Mouse (Mus musculus) liver, postnatal 0 days (tissue): Measurements from ENCODE around the gene Dock11. TPM values are rescaled to one million over a fixed set of nuclear protein-coding genes. Genes with fewer than 3 reads are reported as not detected.

Experiments used
- ATAC-seq: fragments of 200-750 bp; cut with Nextera tagmentation; 2 replicates; pipeline ENCODE4 v1.8.0; 2017; ENCODE audit warnings: mild to moderate bottlenecking, moderate library complexity
- DNase-seq: peaks from one replicate; pipeline ENCODE4 v3.0.0-alpha.2; 2016
- H3K27ac ChIP-seq: fragments of 300-500 bp; sonication (generic); 2 replicates; pipeline ENCODE4 v1.5.1; 2014; ENCODE audit warnings: antibody characterized with exemption, moderate library complexity, mild to moderate bottlenecking, low read depth
- H3K27me3 ChIP-seq: fragments of 300-500 bp; sonication (generic); 2 replicates; pipeline ENCODE4 v1.6.1; 2014; ENCODE audit warnings: low read length, control low read depth, mixed read lengths; ENCODE audit not compliant: insufficient read depth
- H3K36me3 ChIP-seq: fragments of 300-500 bp; sonication (generic); replicated peaks from 2 replicates; pipeline ENCODE4 v1.6.1; 2014; ENCODE audit warnings: mild to moderate bottlenecking, control low read depth, low read length, moderate library complexity, mixed read lengths; ENCODE audit not compliant: insufficient read depth
- H3K4me1 ChIP-seq: fragments of 300-500 bp; sonication (generic); 2 replicates; pipeline ENCODE4 v1.6.1; 2014; ENCODE audit warnings: antibody characterized with exemption, mild to moderate bottlenecking, control low read depth; ENCODE audit not compliant: insufficient read depth
- H3K4me2 ChIP-seq: fragments of 300-500 bp; sonication (generic); 2 replicates; pipeline ENCODE4 v1.6.1; 2014; ENCODE audit warnings: low read depth, mild to moderate bottlenecking, low read length, moderate library complexity, mixed read lengths
- H3K4me3 ChIP-seq: fragments of 300-500 bp; sonication (generic); 2 replicates; pipeline ENCODE4 v1.5.1; 2014; ENCODE audit warnings: low read depth, low read length
- H3K9ac ChIP-seq: fragments of 300-500 bp; sonication (generic); replicated peaks from 2 replicates; pipeline ENCODE4 v1.6.1; 2014; ENCODE audit warnings: mild to moderate bottlenecking, moderate library complexity
- H3K9me3 ChIP-seq: fragments of 300-500 bp; sonication (generic); 2 replicates; pipeline ENCODE4 v1.6.1; 2016; ENCODE audit warnings: mild to moderate bottlenecking, control low read depth, low read length, mixed read lengths
- CTCF ChIP-seq: sonication (generic); IDR thresholded peaks from 2 replicates; pipeline ENCODE4 v1.5.1; 2016; ENCODE audit warnings: antibody characterized with exemption, low read depth
- EP300 ChIP-seq: IDR thresholded peaks from 2 replicates; pipeline ENCODE4 v1.6.1; 2016; ENCODE audit warnings: antibody characterized with exemption, low read depth, mild to moderate bottlenecking
- WGBS: fragments of 180-500 bp; shearing (Covaris S2); extraction: QIAGEN DNeasy Blood & Tissue Kit; methylation state at CpG from one replicate; pipeline ENCODE4 v1.1.7; 2014; ENCODE audit not compliant: insufficient replicate concordance; 5-methylcytosine and 5-hydroxymethylcytosine counted together
- polyA plus RNA-seq: library from polyadenylated mRNA; unstranded; fragments of >200 nt; fragmentation: Nextera tagmentation; extraction: Ambion mirVana; gene quantifications from 2 replicates; pipeline ENCODE4 v1.2.1, GENCODE M21; 2015

Gene Dock11
- polyA plus RNA-seq, 1 experiment from 2014 or later = 1.7 TPM

- Histone ChIP-seq H3K36me3 (no peaks in the 10 kb centered on the region), H3K4me1 (no peaks in the 10 kb centered on the region), H3K9me3 (no peaks in the 10 kb centered on the region), H3K4me3 (no peak overlapping the region), H3K4me2 (no peak overlapping the region), H3K9ac (no peak overlapping the region), H3K27ac (no peak overlapping the region), H3K27me3 (no peaks in the 10 kb centered on the region)
- TF ChIP-seq CTCF = no peak
- no peak for DNase-seq
- 50% methylated on average over 5 of the region's 5 CpGs for WGBS
- no peak for ATAC-seq
Observed at GRCm38 (mm10) chrX:35938112-35938511, 49.5 kb downstream of the Dock11 start.

GRCm38 (mm10) chrX:35946394-35946793, 57.8 kb downstream of the Dock11 start:
- ATAC-seq (no peak), DNase-seq (no peak)
- Histone ChIP-seq H3K4me3 (no peak overlapping the region), H3K27me3 (no peaks in the 10 kb centered on the region), H3K9ac (no peak overlapping the region), H3K36me3 (no peaks in the 10 kb centered on the region), H3K27ac (no peak overlapping the region), H3K4me1 (no peaks in the 10 kb centered on the region), H3K9me3 (no peaks in the 10 kb centered on the region), H3K4me2 (no peak overlapping the region)
- TF ChIP-seq CTCF = no peak
- 45% methylated on average over 1 of the region's 1 CpGs for WGBS

- WGBS = 81% methylated on average over 4 of the region's 4 CpGs
- Histone ChIP-seq H3K9ac (no peak overlapping the region), H3K4me1 (no peaks in the 10 kb centered on the region), H3K4me2 (no peak overlapping the region), H3K4me3 (no peak overlapping the region), H3K9me3 (no peaks in the 10 kb centered on the region), H3K36me3 (no peaks in the 10 kb centered on the region), H3K27ac (no peak overlapping the region), H3K27me3 (no peaks in the 10 kb centered on the region)
- DNase-seq (no peak), ATAC-seq (no peak)
- TF ChIP-seq CTCF (no peak), EP300 (no peak)
Observed at GRCm38 (mm10) chrX:35950135-35950534, 61.5 kb downstream of the Dock11 start.

- Histone ChIP-seq H3K27me3 (no peaks in the 10 kb centered on the region), H3K36me3 (no peaks in the 10 kb centered on the region), H3K9me3 (no peaks in the 10 kb centered on the region), H3K27ac (no peak overlapping the region), H3K4me2 (no peak overlapping the region), H3K4me3 (no peak overlapping the region), H3K4me1 (no peaks in the 10 kb centered on the region), H3K9ac (no peak overlapping the region)
- no peak for TF ChIP-seq EP300
- no peak for TF ChIP-seq CTCF
- DNase-seq (no peak), ATAC-seq (no peak)
- WGBS = 68% methylated on average over 3 of the region's 3 CpGs
Observed at GRCm38 (mm10) chrX:35951945-35952344, 63.3 kb downstream of the Dock11 start.

GRCm38 (mm10) chrX:35952521-35953095, 64.0 kb downstream of the Dock11 start:
- TF ChIP-seq EP300 (no peak), CTCF (no peak)
- Histone ChIP-seq H3K27ac (no peak overlapping the region), H3K4me3 (no peak overlapping the region), H3K36me3 (no peaks in the 10 kb centered on the region), H3K4me1 (no peaks in the 10 kb centered on the region), H3K9me3 (no peaks in the 10 kb centered on the region), H3K27me3 (no peaks in the 10 kb centered on the region), H3K4me2 (no peak overlapping the region), H3K9ac (no peak overlapping the region)
- DNase-seq (no peak), ATAC-seq (no peak)
- WGBS = 48% methylated on average over 4 of the region's 4 CpGs

- DNase-seq = no peak
- TF ChIP-seq CTCF (no peak), EP300 (no peak)
- Histone ChIP-seq H3K4me1 (no peaks in the 10 kb centered on the region), H3K27me3 (no peaks in the 10 kb centered on the region), H3K9me3 (no peaks in the 10 kb centered on the region), H3K4me2 (no peak overlapping the region), H3K9ac (no peak overlapping the region), H3K36me3 (no peaks in the 10 kb centered on the region), H3K27ac (no peak overlapping the region), H3K4me3 (no peak overlapping the region)
- no peak for ATAC-seq
Observed at GRCm38 (mm10) chrX:35956236-35956635, 67.6 kb downstream of the Dock11 start.

GRCm38 (mm10) chrX:35963087-35963486, 74.5 kb downstream of the Dock11 start:
- no peak overlapping the region for H3K4me2 ChIP-seq
- no peaks in the 10 kb centered on the region for H3K36me3 ChIP-seq
- TF ChIP-seq EP300 (no peak), CTCF (no peak)

More at GRCm38 (mm10) chrX:35963087-35963486, 74.5 kb downstream of the Dock11 start:
- 51% methylated on average over 6 of the region's 6 CpGs for WGBS
- H3K9me3 ChIP-seq = no peaks in the 10 kb centered on the region
- H3K27ac ChIP-seq = no peak overlapping the region
- H3K4me3 ChIP-seq = no peak overlapping the region
- no peaks in the 10 kb centered on the region for H3K4me1 ChIP-seq
- no peak for DNase-seq
- ATAC-seq = no peak
- H3K9ac ChIP-seq = no peak overlapping the region
- 0 out of 2 replicates have a peak, but pooled peaks cover 2% of the 10 kb centered on the region for H3K27me3 ChIP-seq
